Mouse (Mus musculus) retina, embryonic 14.5 days (tissue): ENCODE data around the gene D130043K22Rik.

ENCODE experiments used
- DNase-seq: peaks from one replicate; pipeline ENCODE4 v3.0.0-alpha.2; 2015; ENCODE audit warnings: low spot score

The D130043K22Rik gene

DNA sequence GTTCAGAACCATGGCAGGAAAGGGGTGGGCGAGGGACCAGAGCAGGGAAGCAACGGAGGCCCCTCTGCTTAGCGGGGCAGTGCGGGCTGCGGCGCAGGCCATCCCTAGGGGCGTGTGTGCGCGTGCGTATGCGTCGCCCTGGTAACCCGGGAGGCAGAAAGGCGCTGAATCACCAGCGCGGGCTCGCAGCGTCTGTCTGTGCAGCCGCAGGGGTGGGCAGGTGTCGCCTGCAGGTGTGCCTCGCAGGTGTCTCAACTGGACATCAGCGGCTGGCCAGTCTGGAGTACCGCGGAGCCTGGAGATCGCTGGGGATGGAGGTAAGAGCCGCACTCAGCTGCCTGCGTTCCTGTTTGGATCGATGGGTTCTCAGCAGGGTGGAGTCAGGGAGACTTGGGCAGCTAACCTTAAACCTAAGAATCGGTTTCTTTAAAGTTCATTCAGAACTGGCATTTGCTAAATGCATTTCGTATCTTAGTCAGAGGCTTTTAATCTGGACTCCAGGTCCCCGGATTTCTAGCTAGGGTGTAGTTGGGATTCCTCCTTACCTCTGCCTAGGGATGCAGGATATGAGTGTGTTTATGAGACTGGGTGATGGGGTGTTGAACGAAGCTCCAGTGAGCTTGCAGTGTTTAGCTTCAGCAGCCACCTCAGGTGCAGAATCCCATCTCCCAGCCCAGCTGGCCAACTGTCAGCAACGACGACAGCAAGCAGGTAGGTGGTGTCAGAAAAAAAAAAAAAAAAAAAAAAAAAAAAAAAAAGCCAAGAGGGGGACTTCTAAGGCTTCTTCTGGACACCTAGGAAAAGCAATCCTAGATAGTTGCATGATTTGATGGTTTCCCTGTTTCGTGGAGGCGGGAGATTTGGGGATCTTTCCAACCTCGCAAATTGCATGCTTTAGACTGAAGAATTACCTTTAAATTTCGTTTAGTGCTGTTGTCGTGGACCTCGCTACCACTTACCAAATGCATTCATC lies at the start of gene D130043K22Rik:
D130043K22Rik (plus strand) TSS at position 153 of the 973 bp plus-strand sequence.
- DNase-seq: peak; percentile 75

DNA sequence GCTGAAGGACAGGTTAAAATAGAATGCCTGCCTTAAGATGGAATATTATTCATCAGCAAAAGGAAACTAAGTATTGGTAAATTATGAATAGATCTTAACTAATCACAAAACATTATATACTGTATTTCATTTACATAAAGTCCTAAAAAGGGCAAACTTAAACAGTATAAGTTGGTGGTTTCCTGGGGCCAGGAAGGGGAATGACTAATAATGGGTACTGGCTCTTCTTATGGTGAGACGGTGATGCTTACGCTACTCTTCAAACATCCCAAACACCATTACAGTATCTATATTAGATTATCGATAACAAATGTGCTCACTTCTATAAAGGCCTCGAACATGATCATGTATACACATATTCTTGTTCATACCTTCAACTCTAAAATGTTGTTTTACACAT lies 46.2 kb upstream of the D130043K22Rik start:
- DNase-seq: no peak

DNA sequence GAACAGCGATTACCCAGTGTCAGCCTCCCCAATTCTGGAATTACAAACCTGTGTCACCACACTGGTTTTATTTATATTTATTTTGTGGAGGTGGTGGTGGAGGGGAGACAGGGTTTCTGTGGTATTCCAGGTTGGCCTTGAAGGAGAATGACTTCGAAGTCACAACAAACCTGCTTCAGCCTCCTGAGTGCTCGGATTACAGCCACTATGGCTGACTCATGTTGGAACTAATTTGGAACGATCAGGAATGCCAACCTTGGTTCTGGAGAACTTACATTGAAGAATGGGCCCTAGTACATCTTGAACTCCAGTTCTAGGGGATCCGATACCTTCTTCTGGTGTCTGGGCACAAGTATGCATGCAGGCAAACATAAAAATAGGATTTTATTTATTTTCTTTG lies 45.6 kb upstream of the D130043K22Rik start:
- no peak for DNase-seq

DNA sequence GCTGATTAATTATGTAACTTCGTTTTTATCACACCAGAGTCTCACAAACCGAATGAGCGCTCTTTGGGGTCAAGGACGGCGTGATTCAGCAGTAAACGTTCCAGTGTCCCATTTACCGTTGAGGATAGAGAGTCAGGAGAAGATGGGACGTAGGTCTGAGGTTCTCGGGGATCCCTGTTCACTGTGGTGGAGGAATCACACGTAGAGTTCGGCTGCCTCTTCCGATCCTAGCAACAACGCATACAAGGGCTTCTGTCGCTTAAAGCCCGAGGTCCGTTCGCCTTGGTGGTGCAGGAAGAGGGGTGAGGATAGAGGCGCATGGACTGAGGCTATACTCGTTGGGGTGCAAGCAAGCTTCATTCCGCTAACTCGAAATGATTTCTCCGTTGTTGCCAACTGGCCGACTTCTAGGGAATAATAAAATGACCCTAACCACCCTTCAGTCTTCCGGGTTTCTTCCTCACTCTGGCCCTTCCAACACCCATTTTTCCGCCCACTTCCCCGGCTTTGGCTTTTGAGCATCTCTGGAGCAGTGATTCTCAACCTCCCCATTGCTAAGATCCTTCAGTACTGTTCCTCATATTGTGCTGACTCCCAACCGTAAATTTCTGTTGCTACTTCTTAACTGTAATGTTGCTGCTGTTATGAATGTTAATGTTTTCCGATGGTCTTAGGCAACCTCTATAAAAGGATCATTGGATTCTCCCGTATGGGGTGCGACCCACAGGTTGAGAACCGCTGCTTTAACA lies 44.8 kb upstream of the D130043K22Rik start:
- peak; percentile 53 for DNase-seq

DNA sequence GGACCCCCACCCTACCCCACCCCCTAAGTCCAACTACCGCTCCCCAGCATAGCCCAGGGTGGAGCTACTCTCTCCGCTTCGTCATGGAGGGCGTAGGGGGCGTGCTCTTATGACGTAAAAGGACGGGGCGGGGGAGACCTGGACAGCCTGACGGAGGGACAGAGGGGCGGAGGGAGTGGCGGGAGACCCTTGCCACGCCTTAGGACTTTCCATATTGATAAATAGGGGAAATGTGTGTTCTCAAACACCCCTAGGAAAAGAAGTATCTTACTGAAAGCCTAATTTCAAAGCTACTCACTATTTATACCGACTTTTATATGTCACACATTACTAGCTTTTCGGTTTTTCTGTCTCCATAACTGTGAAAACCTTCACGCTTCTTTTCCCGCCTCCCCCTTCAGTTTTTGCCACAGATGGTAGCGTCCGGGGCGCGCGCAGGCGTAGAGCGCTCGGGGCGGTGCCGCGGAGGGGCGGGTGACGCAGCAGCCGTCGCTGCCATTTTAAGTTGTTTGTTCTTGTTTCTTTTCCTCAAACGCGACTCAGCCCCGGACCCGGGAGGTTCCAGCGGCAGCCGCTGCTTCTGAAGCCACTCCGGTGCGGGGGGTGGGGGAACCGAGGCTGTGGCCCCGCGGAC lies 44.1 kb upstream of the D130043K22Rik start:
- peak; percentile 96 for DNase-seq

DNA sequence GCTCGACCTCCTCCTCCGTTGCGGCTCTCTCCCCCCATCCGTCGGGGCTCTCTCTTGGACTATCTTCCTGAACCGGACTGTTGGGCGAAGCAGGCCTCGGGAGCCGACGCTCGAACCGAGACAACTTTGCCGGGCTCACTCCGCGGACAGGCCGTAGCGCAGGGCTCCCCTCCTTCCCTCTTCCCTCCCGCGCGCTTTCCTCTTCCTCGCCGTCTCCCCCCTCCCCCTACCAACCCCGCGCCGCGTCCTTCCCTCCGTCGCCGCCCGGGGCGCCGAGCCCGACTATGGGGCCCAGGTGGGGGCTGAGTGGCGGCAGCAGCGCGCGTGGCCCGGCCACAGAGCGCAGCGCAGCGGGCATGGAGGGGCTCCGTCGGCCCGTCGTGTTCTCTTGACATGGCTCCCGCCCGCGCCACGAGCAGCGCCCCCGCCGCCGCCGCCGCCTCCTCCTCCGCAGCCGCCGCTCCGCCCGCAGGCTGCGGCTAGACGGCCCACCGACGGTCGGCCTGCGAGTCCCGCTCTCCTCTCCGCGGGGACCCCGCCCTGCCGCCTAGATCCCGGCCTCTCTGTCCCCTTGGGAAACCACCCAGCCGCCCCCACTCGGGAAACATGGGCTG lies 43.5 kb upstream of the D130043K22Rik start, which contains the start of gene BC005537:
BC005537 (plus strand) TSS at position 350 of the 614 bp plus-strand sequence.
- no peak for DNase-seq

DNA sequence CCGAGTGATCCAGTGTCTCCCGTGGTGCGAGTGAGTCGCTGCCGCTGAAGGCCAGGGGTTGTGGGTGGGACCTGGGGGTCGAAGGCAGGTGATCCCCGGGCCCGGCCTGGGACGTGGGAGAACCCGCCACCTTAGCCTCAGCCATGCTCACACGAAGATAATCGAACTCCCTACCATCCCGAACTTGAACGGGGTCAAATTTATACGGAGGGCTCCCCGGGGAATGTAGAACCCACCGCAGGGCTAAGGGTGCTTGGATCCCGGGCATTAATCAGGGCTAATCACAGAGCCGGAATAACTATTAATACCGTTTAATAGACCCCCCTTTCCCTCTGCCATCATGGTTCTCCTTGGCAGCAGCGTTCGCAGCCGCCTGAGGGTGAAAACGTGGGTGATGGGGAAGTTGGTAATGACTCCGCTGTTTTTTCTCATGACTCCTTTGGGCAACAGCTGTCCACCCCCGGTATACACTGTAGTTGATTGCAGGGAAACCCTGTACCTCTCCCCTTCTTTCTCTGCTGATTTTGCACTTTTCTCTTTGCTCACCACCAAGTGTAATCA lies 42.7 kb upstream of the D130043K22Rik start:
- peak; percentile 36 for DNase-seq

DNA sequence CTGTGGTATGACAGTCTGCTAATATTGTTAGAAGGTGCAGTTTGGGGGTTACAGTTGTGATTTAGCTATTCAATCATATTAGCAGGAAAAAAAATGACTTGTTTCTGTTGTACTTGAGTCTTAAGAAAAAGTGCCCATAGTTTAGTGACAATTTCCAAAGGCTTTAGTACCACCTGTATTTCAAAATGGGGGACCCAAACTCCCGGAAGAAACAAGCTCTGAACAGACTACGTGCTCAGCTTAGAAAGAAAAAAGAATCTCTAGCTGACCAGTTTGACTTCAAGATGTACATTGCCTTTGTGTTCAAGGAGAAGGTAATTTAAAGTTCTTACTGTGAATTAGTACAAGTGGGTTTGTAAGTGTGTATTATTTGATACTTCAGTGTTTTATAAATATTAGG lies 41.7 kb upstream of the D130043K22Rik start:
- no peak for DNase-seq

DNA sequence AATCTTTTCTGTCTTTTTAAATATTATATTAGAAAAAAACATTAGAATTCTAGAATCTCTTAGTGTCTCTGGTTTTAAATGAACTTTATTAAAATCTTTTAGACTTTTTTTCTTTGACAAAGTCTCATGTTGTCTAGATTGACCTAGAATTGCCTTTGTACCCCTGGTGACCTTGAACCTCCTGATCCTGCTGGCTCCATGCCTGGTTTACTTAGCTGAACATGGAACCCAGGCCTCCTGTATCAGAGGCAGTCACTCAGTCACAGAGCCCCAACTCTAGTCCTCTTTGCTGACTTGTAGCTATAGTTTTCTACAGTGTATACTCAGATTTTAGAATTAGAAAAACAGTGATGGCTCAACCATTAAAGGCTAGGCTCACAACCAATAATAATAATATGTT lies 38.9 kb upstream of the D130043K22Rik start:
- no peak for DNase-seq

DNA sequence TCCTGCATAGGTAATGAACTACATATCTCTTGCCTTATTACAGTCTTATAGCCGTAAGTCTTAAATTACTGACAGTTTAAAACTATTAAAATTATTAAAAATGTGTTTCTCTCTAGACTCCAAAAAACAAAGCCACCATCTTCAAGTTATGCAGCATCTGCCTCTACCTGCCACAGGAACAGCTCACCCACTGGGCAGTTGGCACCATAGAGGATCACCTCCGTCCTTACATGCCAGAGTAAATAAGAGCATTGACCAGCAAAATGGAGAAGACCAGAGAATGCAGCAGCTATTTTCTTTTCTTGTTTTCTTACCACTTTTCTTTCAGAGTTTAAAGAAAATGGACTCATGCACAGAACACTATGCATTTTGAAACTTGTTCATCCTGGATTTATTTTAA lies 32.4 kb upstream of the D130043K22Rik start:
- DNase-seq: no peak

DNA sequence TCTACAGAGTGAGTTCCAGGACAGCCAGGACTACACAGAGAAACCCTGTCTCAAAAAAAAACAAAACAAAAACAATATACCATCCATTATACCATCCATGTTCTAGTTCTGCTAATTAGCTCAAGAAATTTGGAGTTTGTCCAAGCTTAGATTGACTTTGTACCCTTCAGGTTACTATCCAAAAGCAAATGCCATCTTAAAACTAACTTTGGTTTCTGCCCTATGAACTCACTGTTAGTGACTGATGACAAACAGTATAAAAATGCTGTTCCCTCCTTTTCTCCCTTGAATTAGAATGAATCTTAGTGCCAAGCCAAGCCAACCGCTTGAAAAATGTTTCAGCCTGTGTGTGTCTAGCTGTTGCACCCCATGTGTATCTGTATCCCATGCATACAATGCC lies 30.3 kb upstream of the D130043K22Rik start:
- DNase-seq: no peak

DNA sequence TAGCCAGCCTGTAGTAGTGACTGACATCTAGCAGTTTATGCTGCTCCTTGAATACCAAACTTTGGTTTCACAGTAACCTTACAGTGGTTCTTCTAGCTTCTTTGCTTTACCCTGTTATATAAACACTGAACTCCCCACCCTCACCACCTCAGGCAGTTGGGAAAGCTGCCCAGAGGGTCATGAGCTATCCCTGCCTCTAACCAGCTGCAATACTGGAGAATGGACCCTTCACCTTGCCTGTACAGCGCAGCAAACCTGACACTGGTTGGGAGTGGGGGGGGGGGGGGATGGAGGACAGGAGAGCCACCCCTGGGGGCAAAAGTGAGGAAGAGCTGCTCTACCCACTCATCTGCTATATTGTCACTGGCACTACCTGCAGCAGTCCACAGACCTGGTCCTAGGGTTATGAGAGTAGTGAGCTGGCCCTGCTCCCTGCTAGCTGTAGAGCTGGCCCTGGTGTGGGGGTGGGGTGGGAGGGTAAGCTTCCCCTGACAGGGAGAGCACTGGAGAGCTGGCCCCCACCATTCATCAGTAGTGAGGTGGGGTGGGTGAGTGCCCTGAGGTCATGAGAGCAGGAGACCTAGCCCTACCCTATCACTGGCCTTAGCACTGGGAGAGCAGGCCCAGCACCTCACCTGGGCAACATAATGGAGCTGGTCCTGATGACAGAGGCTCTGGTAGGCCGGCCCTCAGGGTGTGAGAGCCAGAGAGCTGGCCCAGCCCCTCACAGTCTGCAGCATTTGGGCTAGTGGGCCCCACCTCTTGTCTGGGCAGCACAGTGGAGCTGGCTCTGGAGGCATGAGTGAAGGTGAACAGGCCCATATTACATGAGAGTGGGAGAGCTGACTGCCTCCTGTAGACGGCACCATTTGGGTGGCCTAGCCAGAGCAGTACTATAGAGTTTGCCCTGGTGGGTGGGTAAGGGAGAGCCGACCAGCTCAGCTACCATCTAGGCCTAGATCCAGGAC lies 28.5 kb upstream of the D130043K22Rik start:
- no peak for DNase-seq

DNA sequence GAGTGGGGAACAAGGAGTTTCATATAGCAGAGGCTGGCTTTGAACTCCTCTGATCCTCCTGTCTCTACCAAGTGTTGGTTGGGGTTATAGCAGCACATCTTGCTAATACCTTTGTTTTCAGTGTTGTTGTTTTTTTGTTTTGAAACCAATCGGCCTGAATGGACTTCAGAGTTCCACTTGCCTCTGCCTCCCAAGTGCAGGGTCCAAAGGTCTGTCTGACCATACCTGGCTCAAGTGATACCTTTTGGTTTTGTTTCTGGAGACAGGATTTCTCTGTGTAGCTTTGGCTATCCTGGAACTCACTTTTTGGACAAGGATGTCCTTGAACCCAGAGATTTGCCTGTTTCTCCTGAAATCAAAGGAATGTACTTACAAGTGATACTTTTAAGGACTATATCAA lies 25.0 kb upstream of the D130043K22Rik start:
- DNase-seq: no peak

DNA sequence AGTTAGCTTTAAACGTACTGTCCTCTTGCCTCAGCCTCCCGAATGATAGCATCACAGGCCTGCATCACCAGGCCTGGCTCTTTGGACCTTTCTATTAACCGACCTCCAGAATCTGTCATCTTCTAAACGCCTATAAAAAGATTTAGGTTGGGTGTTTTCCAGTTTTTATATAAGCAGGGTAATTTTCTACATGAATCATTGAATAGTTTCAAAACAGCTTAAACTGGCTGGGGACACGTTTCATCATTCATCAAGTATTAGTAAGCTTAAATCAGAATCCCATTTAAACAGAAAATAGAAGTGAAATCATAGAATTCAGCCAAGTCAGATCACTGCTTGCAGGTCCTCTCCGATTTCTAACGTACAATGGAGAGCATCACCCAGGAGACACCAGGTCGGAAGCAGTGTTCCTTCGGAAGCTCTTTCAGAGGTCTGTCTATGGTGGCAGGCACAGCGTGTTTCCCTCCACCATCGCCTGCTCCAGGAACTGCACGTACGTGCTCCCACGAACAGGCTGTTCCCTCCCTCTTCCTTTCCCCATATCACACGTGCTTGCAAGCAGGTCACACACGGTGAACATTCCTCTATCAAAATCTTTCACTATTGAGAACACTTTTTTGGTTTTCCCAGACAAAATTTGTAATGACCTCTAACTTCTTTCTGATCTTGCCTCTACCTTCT lies 22.1 kb upstream of the D130043K22Rik start:
- DNase-seq: no peak

DNA sequence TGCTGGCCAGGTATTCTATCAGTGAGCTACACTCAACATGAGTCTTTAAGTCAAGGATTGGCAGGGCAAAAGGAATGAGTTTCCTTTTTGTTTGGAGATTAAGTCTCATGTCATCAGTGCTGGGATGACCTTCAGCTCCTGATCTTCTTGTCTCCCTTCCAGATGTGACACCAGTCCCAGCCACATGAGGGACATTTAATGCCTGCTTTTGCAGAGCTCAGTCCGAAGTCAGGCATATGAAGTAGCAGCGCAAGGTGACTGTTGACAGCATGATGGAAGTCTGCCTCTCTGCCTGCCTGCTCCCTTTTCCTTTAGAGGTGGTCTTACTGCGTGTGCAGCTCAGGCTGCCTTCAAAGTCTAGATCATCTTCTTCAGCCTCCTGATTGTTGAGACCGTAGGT lies 20.3 kb upstream of the D130043K22Rik start:
- DNase-seq: no peak

DNA sequence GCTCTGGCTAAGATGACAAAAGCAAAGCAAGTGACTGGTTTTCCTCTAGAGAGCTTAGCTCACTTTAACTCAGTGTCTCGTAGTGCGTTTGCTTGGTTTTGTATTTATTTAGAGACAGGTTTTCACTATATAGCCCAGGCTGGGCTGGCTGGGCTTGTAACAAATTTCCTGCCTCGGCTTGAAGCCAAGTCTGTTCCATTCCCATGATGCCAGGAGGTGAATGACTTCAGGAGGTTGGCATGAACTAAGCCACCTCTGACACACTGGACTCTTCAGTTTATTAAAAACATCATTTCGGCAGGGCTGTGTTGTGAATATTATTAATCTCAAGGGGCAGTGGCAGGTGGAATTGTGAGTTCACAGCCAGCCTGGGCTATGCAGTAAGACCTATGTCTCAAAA lies 19.3 kb upstream of the D130043K22Rik start:
- DNase-seq: no peak

DNA sequence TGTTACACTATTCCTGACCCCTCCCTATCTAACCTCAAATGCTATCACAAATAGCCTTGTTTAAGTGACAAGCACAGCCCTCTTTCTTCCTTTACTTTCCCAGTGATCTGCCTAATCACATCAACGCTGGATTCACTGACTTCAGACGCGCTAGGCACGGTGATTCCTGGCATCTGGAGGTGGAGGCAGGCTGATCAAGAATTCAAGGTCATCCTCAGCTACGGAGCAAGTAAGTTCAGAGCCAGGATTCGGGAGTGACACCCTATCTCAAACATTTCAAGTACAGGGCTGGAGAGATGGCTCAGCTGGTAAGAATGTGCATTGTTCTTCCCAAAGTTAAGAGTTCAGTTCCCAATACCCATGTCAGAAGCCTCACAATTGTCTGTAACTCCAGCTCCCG lies 18.8 kb upstream of the D130043K22Rik start:
- DNase-seq: no peak

DNA sequence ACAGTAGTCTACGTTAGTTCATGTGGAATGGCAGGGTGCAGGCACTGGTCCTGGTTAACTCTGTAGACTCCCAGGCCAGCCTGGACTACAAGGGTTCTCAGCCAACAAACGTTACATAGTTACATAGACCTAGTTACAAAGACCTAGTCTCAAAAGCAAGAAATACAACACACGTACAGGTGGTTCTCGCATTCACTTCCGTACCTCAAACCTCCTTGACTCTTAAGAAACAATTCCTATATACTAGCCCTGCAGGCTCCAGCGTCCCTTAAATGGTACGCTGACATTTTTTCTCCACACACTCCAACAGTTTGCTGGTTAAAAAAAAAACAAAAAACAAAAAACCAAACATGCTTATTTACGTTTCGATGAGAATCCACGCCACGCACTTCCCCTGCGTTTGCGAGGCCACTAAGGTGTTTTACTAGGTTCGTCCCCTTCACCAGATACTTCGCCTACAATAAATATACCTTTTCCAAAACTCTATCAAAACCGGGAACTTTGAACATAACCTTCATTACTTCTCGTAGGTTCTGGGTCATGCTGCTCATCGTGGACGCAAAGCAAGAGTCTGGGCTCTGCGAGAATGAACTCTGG lies 14.1 kb upstream of the D130043K22Rik start:
- DNase-seq: no peak

DNA sequence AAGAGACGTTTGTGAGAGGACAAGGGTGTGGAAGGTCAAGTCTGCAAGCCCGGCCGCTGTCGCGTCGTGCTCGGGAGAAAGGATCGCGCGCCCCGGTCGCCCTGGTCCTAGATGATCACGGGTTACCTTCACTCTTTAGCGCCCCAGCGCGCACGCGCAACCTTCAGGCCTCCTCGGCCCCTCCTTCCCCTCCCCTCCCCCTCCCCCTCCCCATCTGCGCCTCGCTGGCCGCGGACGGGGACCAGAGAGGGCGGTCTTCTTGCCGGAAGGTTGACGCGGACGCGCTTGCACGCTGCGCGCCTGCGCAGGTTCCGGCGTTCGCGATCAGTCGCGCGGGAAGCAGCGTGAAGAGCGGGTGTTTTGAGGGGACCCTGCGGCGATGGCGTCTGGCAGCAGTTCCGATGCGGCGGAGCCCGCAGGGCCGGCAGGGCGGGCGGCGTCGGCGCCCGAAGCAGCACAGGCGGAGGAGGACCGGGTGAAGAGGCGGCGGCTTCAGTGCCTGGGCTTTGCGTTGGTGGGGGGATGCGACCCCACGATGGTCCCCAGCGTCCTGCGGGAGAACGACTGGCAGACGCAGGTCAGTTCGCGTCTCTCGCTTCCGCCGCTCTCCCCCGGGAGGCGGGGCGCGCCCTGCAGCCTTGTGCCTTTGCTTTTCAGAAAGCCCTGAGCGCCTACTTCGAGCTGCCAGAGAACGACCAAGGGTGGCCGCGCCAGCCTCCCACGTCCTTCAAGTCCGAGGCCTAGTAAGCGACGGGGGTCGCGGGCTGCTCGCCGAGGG lies 13.4 kb upstream of the D130043K22Rik start, which contains the start of the genes Acot13 and Tdp2:
Acot13 (minus strand) TSS at position 188 of the 778 bp plus-strand sequence.
Tdp2 (plus strand) TSS at position 327 of the 778 bp plus-strand sequence.
- DNase-seq: peak; percentile 98
